In the genomic region with DNA sequence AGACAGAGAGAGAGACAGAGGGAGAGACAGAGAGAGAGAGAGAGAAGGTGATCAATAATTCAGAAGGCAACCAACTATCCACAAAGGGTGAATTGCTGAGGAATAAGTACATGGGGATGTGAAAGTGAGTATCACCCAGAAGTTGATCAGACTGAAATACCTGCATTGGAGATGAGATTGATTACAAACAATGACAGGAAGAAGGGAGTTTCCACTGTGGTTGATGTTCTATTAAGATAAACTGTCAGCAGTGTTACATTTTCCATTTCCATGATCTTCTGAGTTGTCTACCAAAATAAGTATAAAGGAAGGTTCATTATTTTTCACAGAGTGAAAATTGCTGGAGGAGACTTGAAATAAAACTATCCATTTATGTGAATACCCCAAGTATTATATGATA, we compare ENCODE assay signal across 32 mouse cellular contexts. TPM values are rescaled to one million over a fixed set of nuclear protein-coding genes. Genes with fewer than 3 reads are reported as not detected.
"Had no signal": no experiment of that assay in that cellular context is flagged by ENCODE, and none has a peak within 500 bp of the region (broad histone marks: within the 10 kb centered on the region; RNA-seq: fewer than 3 reads in every experiment).

No protein-coding gene starts in this region.

- ATAC-seq: hindbrain, embryonic 16.5 days; intestine, embryonic 15.5 days; intestine, postnatal 0 days; liver, embryonic 12.5 days had no signal

- DNase-seq: gastrocnemius, postnatal 14 days; gastrocnemius, postnatal 36 days; heart, adult 11 months; heart, adult 2 months; heart, postnatal 14 days; heart, postnatal 36 days; kidney, adult 18-20 months; kidney, adult 8-10 months; kidney, postnatal 10 days; kidney, postnatal 25 days; kidney, postnatal 4 days; layer of hippocampus, adult 9-11 months; layer of hippocampus, postnatal 36 days; left cerebral cortex, postnatal 4 days had no signal

RNA-seq across cellular contexts. Expression of gene Olfr183, which starts 12.0 kb away (rescaled TPM):
- polyA plus RNA-seq: gonadal fat pad, adult 2 months; heart, adult 2 months; heart, embryonic 11.5 days; heart, embryonic 13.5 days; heart, embryonic 15.5 days; heart, postnatal 0 days; hindbrain, embryonic 11.5 days; hindbrain, embryonic 13.5 days; hindbrain, embryonic 16.5 days; intestine, embryonic 15.5 days; intestine, postnatal 0 days; kidney, embryonic 14.5 days; kidney, embryonic 16.5 days; limb, embryonic 11.5 days; limb, embryonic 13.5 days; limb, embryonic 15.5 days; liver, adult 2 months; liver, embryonic 12.5 days; liver, embryonic 14.5 days had no signal

RNA-seq across cellular contexts. Expression of gene Olfr186, which starts 22.9 kb away (rescaled TPM):
- polyA plus RNA-seq: gonadal fat pad, adult 2 months; heart, adult 2 months; heart, embryonic 11.5 days; heart, embryonic 13.5 days; heart, embryonic 15.5 days; heart, postnatal 0 days; hindbrain, embryonic 11.5 days; hindbrain, embryonic 13.5 days; hindbrain, embryonic 16.5 days; intestine, embryonic 15.5 days; intestine, postnatal 0 days; kidney, embryonic 14.5 days; kidney, embryonic 16.5 days; limb, embryonic 11.5 days; limb, embryonic 13.5 days; limb, embryonic 15.5 days; liver, adult 2 months; liver, embryonic 12.5 days; liver, embryonic 14.5 days had no signal

RNA-seq across cellular contexts. Expression of gene Olfr187, which starts 32.4 kb away (rescaled TPM):
- polyA plus RNA-seq: gonadal fat pad, adult 2 months; heart, adult 2 months; heart, embryonic 11.5 days; heart, embryonic 13.5 days; heart, embryonic 15.5 days; heart, postnatal 0 days; hindbrain, embryonic 11.5 days; hindbrain, embryonic 13.5 days; hindbrain, embryonic 16.5 days; intestine, embryonic 15.5 days; intestine, postnatal 0 days; kidney, embryonic 14.5 days; kidney, embryonic 16.5 days; limb, embryonic 11.5 days; limb, embryonic 13.5 days; limb, embryonic 15.5 days; liver, adult 2 months; liver, embryonic 12.5 days; liver, embryonic 14.5 days had no signal
